Mouse (Mus musculus) heart, postnatal 0 days (tissue): ENCODE measurements around the gene Tgm7.

Experiments used
- CTCF ChIP-seq: IDR thresholded peaks from 2 replicates; pipeline ENCODE4 v1.5.1; 2016; ENCODE audit warnings: antibody characterized with exemption, control low read depth, low read depth
- EP300 ChIP-seq: IDR thresholded peaks from 2 replicates; pipeline ENCODE4 v1.6.1; 2016; ENCODE audit warnings: antibody characterized with exemption, low read depth

- no peak for TF ChIP-seq CTCF
- TF ChIP-seq EP300 = no peak
These were observed 19.4 kb upstream of the Tgm7 start for GRCm38 (mm10) chr2:121128865-121129620.
